Mouse (Mus musculus) kidney, adult 11 months (tissue): ENCODE results near the gene Gm13285.
"Not testable (repeated sequence)": the region's sequence is repeated elsewhere in the genome, so short reads cannot be mapped to it uniquely, and the experiment has no call there.

Experiments
- DNase-seq: peaks from one replicate; pipeline ENCODE4 v3.0.0; 2022

Gene Gm13285

GRCm38 (mm10) chr4:88799365-88799764 is at the start of gene Gm13285:
Gene Gm13285 (plus strand): TSS chr4:88799665.
- not testable (repeated sequence) for DNase-seq

- no peak for DNase-seq
Measured at GRCm38 (mm10) chr4:88749926-88750325, 49.5 kb upstream of the Gm13285 start.

- DNase-seq = peak; percentile 79
Measured at GRCm38 (mm10) chr4:88754818-88755340, 44.6 kb upstream of the Gm13285 start, which contains the start of gene Gm13271. Gene Gm13271 (plus strand): TSS chr4:88754868.

- DNase-seq = not testable (repeated sequence)
Measured at GRCm38 (mm10) chr4:88756581-88757513, 42.6 kb upstream of the Gm13285 start.

- peak; percentile 94 for DNase-seq
Measured at GRCm38 (mm10) chr4:88757628-88758031, 41.8 kb upstream of the Gm13285 start.

- DNase-seq = peak; percentile 23
Measured at GRCm38 (mm10) chr4:88758751-88759150, 40.7 kb upstream of the Gm13285 start.

GRCm38 (mm10) chr4:88759610-88760268 is 39.7 kb upstream of the Gm13285 start, which contains the start of gene Gm13283:
Gene Gm13283 (plus strand): TSS chr4:88760119.
- peak; percentile 37 for DNase-seq

GRCm38 (mm10) chr4:88760431-88760830 is 39.0 kb upstream of the Gm13285 start:
- peak; percentile 87 for DNase-seq

- peak; percentile 69 for DNase-seq
Measured at GRCm38 (mm10) chr4:88761776-88762175, 37.7 kb upstream of the Gm13285 start.

GRCm38 (mm10) chr4:88762341-88762740 is 37.1 kb upstream of the Gm13285 start:
- peak; percentile 31 for DNase-seq

- DNase-seq = peak; percentile 82
Measured at GRCm38 (mm10) chr4:88763384-88764018, 36.0 kb upstream of the Gm13285 start.

GRCm38 (mm10) chr4:88773534-88773933 is 25.9 kb upstream of the Gm13285 start, which contains the start of gene Gm13290:
Gene Gm13290 (plus strand): TSS chr4:88773834.
- DNase-seq = not testable (repeated sequence)

- not testable (repeated sequence) for DNase-seq
Measured at GRCm38 (mm10) chr4:88776622-88777021, 22.8 kb upstream of the Gm13285 start, which contains the start of gene Gm13289. Gene Gm13289 (plus strand): TSS chr4:88776922.

- DNase-seq = not testable (repeated sequence)
Measured at GRCm38 (mm10) chr4:88779550-88779949, 19.9 kb upstream of the Gm13285 start, which contains the start of gene Gm13272. Gene Gm13272 (plus strand): TSS chr4:88779850.

- peak; percentile 8 for DNase-seq
Measured at GRCm38 (mm10) chr4:88780320-88780719, 19.1 kb upstream of the Gm13285 start.

- not testable (repeated sequence) for DNase-seq
Measured at GRCm38 (mm10) chr4:88781831-88782230, 17.6 kb upstream of the Gm13285 start, which contains the start of gene Ifnz. Gene Ifnz (plus strand): TSS chr4:88782131.

- DNase-seq = peak; percentile 35
Measured at GRCm38 (mm10) chr4:88782335-88782734, 17.1 kb upstream of the Gm13285 start.

- not testable (repeated sequence) for DNase-seq
Measured at GRCm38 (mm10) chr4:88785409-88785808, 14.1 kb upstream of the Gm13285 start, which contains the start of gene Gm13276. Gene Gm13276 (plus strand): TSS chr4:88785709.

- DNase-seq = peak; percentile 79
Measured at GRCm38 (mm10) chr4:88788402-88788801, 11.1 kb upstream of the Gm13285 start, which contains the start of gene Gm13277. Gene Gm13277 (plus strand): TSS chr4:88788632.

- not testable (repeated sequence) for DNase-seq
Measured at GRCm38 (mm10) chr4:88791250-88791649, 8.2 kb upstream of the Gm13285 start, which contains the start of gene Gm13278. Gene Gm13278 (plus strand): TSS chr4:88791550.

- DNase-seq = peak; percentile 77
Measured at GRCm38 (mm10) chr4:88793936-88794675, 5.4 kb upstream of the Gm13285 start, which contains the start of gene Gm13275. Gene Gm13275 (plus strand): TSS chr4:88794487.
